Mouse (Mus musculus): ENCODE data around the gene Pecam1.

- TF ChIP-seq CTCF (IDR thresholded peaks at IDR 0.05; ENCODE audit: extremely low read depth, insufficient read length, insufficient replicate concordance, low read depth, low read length) (no peak), POLR2A (IDR thresholded peaks at IDR 0.05; ENCODE audit: low read depth, low read length) (no peak)
Observed at GRCm38 (mm10) chr11:106753314-106753713, 2.9 kb upstream of the Pecam1 start.

Data from small intestine, adult 2 months (tissue).